Comparison of ENCODE assay signal across 7 mouse cellular contexts in genomic region chr13:76484086-76484709, GRCm38 (mm10).
A peak's percentile ranks its signal among the peaks of the same experiment; 100 is the strongest.
DNase-seq lines count a peak whose midpoint lies in the region; ATAC-seq and TF ChIP-seq lines count a peak whose summit lies in the region.

No protein-coding gene starts in this region.

- peak; percentile 77 for ATAC-seq in embryonic facial prominence, embryonic 14.5 days (ENCODE audit: low read depth)
- ATAC-seq in intestine, postnatal 0 days = 0 out of 2 replicates have a peak, but pooled peaks have one; percentile 41
- 0 out of 2 replicates have a peak, but pooled peaks have one; percentile 56 for ATAC-seq in neural tube, embryonic 13.5 days (ENCODE audit: low read depth)

- peak; percentile 5 for DNase-seq in ovary, adult 18-20 months (ENCODE audit: low spot score)
- DNase-seq in ovary, postnatal 10 days (ENCODE audit: low spot score) = no peak
- DNase-seq in embryonic facial prominence, embryonic 14.5 days (ENCODE audit: low spot score) = peak; percentile 73
- DNase-seq in layer of hippocampus, postnatal 10 days (ENCODE audit: low spot score in 2 of 2) = no peak
- no peak for DNase-seq in spleen, adult 12 weeks (ENCODE audit: low spot score)

- H3K9ac ChIP-seq in embryonic facial prominence, embryonic 14.5 days (ENCODE audit: low read depth, low read length) = no peak overlapping the region
- H3K9ac ChIP-seq in intestine, postnatal 0 days (ENCODE audit: low read depth, low read length) = no peak overlapping the region
- no peak overlapping the region for H3K9ac ChIP-seq in neural tube, embryonic 13.5 days

- no peaks in the 10 kb centered on the region for H3K27me3 ChIP-seq in embryonic facial prominence, embryonic 14.5 days (replicated peaks; ENCODE audit: control insufficient read depth, insufficient read depth, low read length)
- H3K27me3 ChIP-seq in intestine, postnatal 0 days (replicated peaks; ENCODE audit: control insufficient read depth, insufficient read depth, low read length) = no peaks in the 10 kb centered on the region
- no peaks in the 10 kb centered on the region for H3K27me3 ChIP-seq in neural tube, embryonic 13.5 days

- no peaks in the 10 kb centered on the region for H3K4me1 ChIP-seq in embryonic facial prominence, embryonic 14.5 days (ENCODE audit: control insufficient read depth, insufficient read depth, low read length)
- H3K4me1 ChIP-seq in intestine, postnatal 0 days (replicated peaks; ENCODE audit: control insufficient read depth, insufficient read depth, low read length) = no peaks in the 10 kb centered on the region
- H3K4me1 ChIP-seq in neural tube, embryonic 13.5 days (replicated peaks) = 0 out of 2 replicates have a peak, but pooled peaks cover 4% of the 10 kb centered on the region

- no peaks in the 10 kb centered on the region for H3K9me3 ChIP-seq in embryonic facial prominence, embryonic 14.5 days (ENCODE audit: control insufficient read depth, low read length)
- no peaks in the 10 kb centered on the region for H3K9me3 ChIP-seq in intestine, postnatal 0 days (ENCODE audit: control insufficient read depth)
- no peaks in the 10 kb centered on the region for H3K9me3 ChIP-seq in neural tube, embryonic 13.5 days

- no peak overlapping the region for H3K27ac ChIP-seq in embryonic facial prominence, embryonic 14.5 days (replicated peaks; ENCODE audit: low read depth, low read length)
- no peak overlapping the region for H3K27ac ChIP-seq in intestine, postnatal 0 days (ENCODE audit: low read depth, low read length)
- no peak overlapping the region for H3K27ac ChIP-seq in neural tube, embryonic 13.5 days (replicated peaks)

- H3K4me2 ChIP-seq in embryonic facial prominence, embryonic 14.5 days (ENCODE audit: low read depth, low read length) = no peak overlapping the region
- no peak overlapping the region for H3K4me2 ChIP-seq in intestine, postnatal 0 days (replicated peaks; ENCODE audit: low read depth)
- no peak overlapping the region for H3K4me2 ChIP-seq in neural tube, embryonic 13.5 days

- 23% methylated on average over 2 of the region's 2 CpGs for WGBS in embryonic facial prominence, embryonic 14.5 days
- 0% methylated on average over 2 of the region's 2 CpGs for WGBS in intestine, postnatal 0 days
- 25% methylated on average over 2 of the region's 2 CpGs for WGBS in neural tube, embryonic 13.5 days

- TF ChIP-seq CTCF in intestine, postnatal 0 days (IDR thresholded peaks at IDR 0.05; ENCODE audit: low read depth) = no peak

- H3K36me3 ChIP-seq in embryonic facial prominence, embryonic 14.5 days (ENCODE audit: control insufficient read depth, insufficient read depth, low read length) = no peaks in the 10 kb centered on the region
- no peaks in the 10 kb centered on the region for H3K36me3 ChIP-seq in intestine, postnatal 0 days (ENCODE audit: control insufficient read depth, insufficient read depth)
- no peaks in the 10 kb centered on the region for H3K36me3 ChIP-seq in neural tube, embryonic 13.5 days

- H3K4me3 ChIP-seq in embryonic facial prominence, embryonic 14.5 days (ENCODE audit: low read depth, low read length) = no peak overlapping the region
- no peak overlapping the region for H3K4me3 ChIP-seq in intestine, postnatal 0 days (ENCODE audit: low read depth, low read length)
- H3K4me3 ChIP-seq in neural tube, embryonic 13.5 days = no peak overlapping the region

Comparison
In these comparisons a context has a peak if more than half of its experiments do, and no peak if none do; other contexts are left out.
1. DNase-seq: peak in ovary, adult 18-20 months (single experiment) and embryonic facial prominence, embryonic 14.5 days (single experiment); none in ovary, postnatal 10 days (single experiment), layer of hippocampus, postnatal 10 days (0 of 2) and spleen, adult 12 weeks (single experiment).
2. Peak in every context shown above with its lines, with median percentiles within 50 percentile points of each other: ATAC-seq.